Mouse (Mus musculus): Measurements from ENCODE around the gene Daam1. TPM values are rescaled to one million over a fixed set of nuclear protein-coding genes. Genes with fewer than 3 reads are reported as not detected.

Gene Daam1
- polyA plus RNA-seq, 1 experiment: 10.1 TPM

GRCm38 (mm10) chr12:72020285-72020684 is 189.4 kb downstream of the Daam1 start:
- H3ac ChIP-seq (ENCODE audit: control insufficient read depth, insufficient read length): no peak overlapping the region
- no peaks in the 10 kb centered on the region for H3K27me3 ChIP-seq (ENCODE audit: control insufficient read depth, insufficient read depth, insufficient read length)
- H3K4me2 ChIP-seq (ENCODE audit: low read depth): no peak overlapping the region
- no peak overlapping the region for H3K4me3 ChIP-seq
- H3K36me3 ChIP-seq (ENCODE audit: control insufficient read depth, insufficient read depth): no peaks in the 10 kb centered on the region
- no peaks in the 10 kb centered on the region for H3K79me2 ChIP-seq (ENCODE audit: control insufficient read depth, insufficient read depth)
- TF ChIP-seq CEBPB (IDR thresholded peaks at IDR 0.05; ENCODE audit: insufficient read depth, poor library complexity, severe bottlenecking) (no peak), MAX (IDR thresholded peaks at IDR 0.05; ENCODE audit: low read depth) (no peak), MYOD1 (IDR thresholded peaks at IDR 0.05; ENCODE audit: control insufficient read depth in 1 of 3, insufficient read length in 2 of 3, low read depth in 2 of 3) (no peak)

- Histone ChIP-seq H3K4me2 (ENCODE audit: low read depth) (no peak overlapping the region), H3K79me2 (ENCODE audit: control insufficient read depth, insufficient read depth) (no peaks in the 10 kb centered on the region)
- TF ChIP-seq REST (IDR thresholded peaks at IDR 0.05; ENCODE audit: insufficient read depth, insufficient read length) (no peak), MYOD1 (IDR thresholded peaks at IDR 0.05; ENCODE audit: control insufficient read depth in 1 of 3, insufficient read length in 2 of 3, low read depth in 2 of 3) (no peak), TCF3 (IDR thresholded peaks at IDR 0.05; ENCODE audit: insufficient read length, low read depth) (no peak), CEBPB (IDR thresholded peaks at IDR 0.05; ENCODE audit: insufficient read depth, poor library complexity, severe bottlenecking) (no peak), MYOG (IDR thresholded peaks at IDR 0.05; ENCODE audit: control insufficient read depth in 1 of 3, insufficient read depth in 1 of 3, insufficient read length in 2 of 3, low read depth in 2 of 3) (no peak), SRF (IDR thresholded peaks at IDR 0.05; ENCODE audit: control insufficient read depth, insufficient read length, low read depth) (no peak), E2F4 (IDR thresholded peaks at IDR 0.05; ENCODE audit: insufficient read depth) (no peak), TCF12 (IDR thresholded peaks at IDR 0.05; ENCODE audit: insufficient read depth, poor library complexity, severe bottlenecking) (no peak), MAX (IDR thresholded peaks at IDR 0.05; ENCODE audit: low read depth) (no peak)
Observed at GRCm38 (mm10) chr12:72021543-72021942, 190.7 kb downstream of the Daam1 start.

GRCm38 (mm10) chr12:72022790-72023189 is 191.9 kb downstream of the Daam1 start:
- no peaks in the 10 kb centered on the region for H3K36me3 ChIP-seq (ENCODE audit: control insufficient read depth, insufficient read depth)
- no peaks in the 10 kb centered on the region for H3K27me3 ChIP-seq (ENCODE audit: control insufficient read depth, insufficient read depth, insufficient read length)
- H3K79me2 ChIP-seq (ENCODE audit: control insufficient read depth, insufficient read depth): no peaks in the 10 kb centered on the region
- TF ChIP-seq TCF3 (IDR thresholded peaks at IDR 0.05; ENCODE audit: insufficient read length, low read depth): no peak
- no peak overlapping the region for H3K4me3 ChIP-seq
- no peak overlapping the region for H3K4me2 ChIP-seq (ENCODE audit: low read depth)
- no peak overlapping the region for H3ac ChIP-seq (ENCODE audit: control insufficient read depth, insufficient read length)

More at GRCm38 (mm10) chr12:72021543-72021942, 190.7 kb downstream of the Daam1 start:
- no peak overlapping the region for H3K4me3 ChIP-seq
- H3ac ChIP-seq (ENCODE audit: control insufficient read depth, insufficient read length): no peak overlapping the region
- H3K27me3 ChIP-seq (ENCODE audit: control insufficient read depth, insufficient read depth, insufficient read length): no peaks in the 10 kb centered on the region
- H3K36me3 ChIP-seq (ENCODE audit: control insufficient read depth, insufficient read depth): no peaks in the 10 kb centered on the region

- Histone ChIP-seq H3K4me3 (no peak overlapping the region), H3ac (ENCODE audit: control insufficient read depth, insufficient read length) (no peak overlapping the region), H3K27me3 (ENCODE audit: control insufficient read depth, insufficient read depth, insufficient read length) (no peaks in the 10 kb centered on the region), H3K4me2 (ENCODE audit: low read depth) (no peak overlapping the region), H3K36me3 (ENCODE audit: control insufficient read depth, insufficient read depth) (no peaks in the 10 kb centered on the region), H3K79me2 (ENCODE audit: control insufficient read depth, insufficient read depth) (no peaks in the 10 kb centered on the region)
- TF ChIP-seq USF1 (IDR thresholded peaks at IDR 0.05; ENCODE audit: low read depth) (no peak), MAX (IDR thresholded peaks at IDR 0.05; ENCODE audit: low read depth) (no peak), REST (IDR thresholded peaks at IDR 0.05; ENCODE audit: insufficient read depth, insufficient read length) (no peak), SRF (IDR thresholded peaks at IDR 0.05; ENCODE audit: control insufficient read depth, insufficient read length, low read depth) (no peak), TCF12 (IDR thresholded peaks at IDR 0.05; ENCODE audit: insufficient read depth, poor library complexity, severe bottlenecking) (no peak)
Observed at GRCm38 (mm10) chr12:72023572-72023971, 192.7 kb downstream of the Daam1 start.

- Histone ChIP-seq H3K27me3 (ENCODE audit: control insufficient read depth, insufficient read depth, insufficient read length) (no peaks in the 10 kb centered on the region), H3ac (ENCODE audit: control insufficient read depth, insufficient read length) (no peak overlapping the region), H3K4me2 (ENCODE audit: low read depth) (no peak overlapping the region), H3K36me3 (ENCODE audit: control insufficient read depth, insufficient read depth) (no peaks in the 10 kb centered on the region), H3K79me2 (ENCODE audit: control insufficient read depth, insufficient read depth) (no peaks in the 10 kb centered on the region), H3K4me3 (no peak overlapping the region)
- no peak for TF ChIP-seq POLR2A (IDR thresholded peaks at IDR 0.05; ENCODE audit: insufficient read length, low read depth)
- no peak for TF ChIP-seq REST (IDR thresholded peaks at IDR 0.05; ENCODE audit: insufficient read depth, insufficient read length)
- no peak for TF ChIP-seq CEBPB (IDR thresholded peaks at IDR 0.05; ENCODE audit: insufficient read depth, poor library complexity, severe bottlenecking)
Observed at GRCm38 (mm10) chr12:72025275-72025795, 194.5 kb downstream of the Daam1 start.

GRCm38 (mm10) chr12:72031171-72031570 is 200.3 kb downstream of the Daam1 start:
- H3K4me3 ChIP-seq: no peak overlapping the region
- no peaks in the 10 kb centered on the region for H3K79me2 ChIP-seq (ENCODE audit: control insufficient read depth, insufficient read depth)
- H3K27me3 ChIP-seq (ENCODE audit: control insufficient read depth, insufficient read depth, insufficient read length): no peaks in the 10 kb centered on the region
- H3K36me3 ChIP-seq (ENCODE audit: control insufficient read depth, insufficient read depth): no peaks in the 10 kb centered on the region
- TF ChIP-seq MAX (IDR thresholded peaks at IDR 0.05; ENCODE audit: low read depth) (no peak), SRF (IDR thresholded peaks at IDR 0.05; ENCODE audit: control insufficient read depth, insufficient read length, low read depth) (no peak), MYOG (IDR thresholded peaks at IDR 0.05; ENCODE audit: control insufficient read depth in 1 of 3, insufficient read depth in 1 of 3, insufficient read length in 2 of 3, low read depth in 2 of 3) (no peak), CEBPB (IDR thresholded peaks at IDR 0.05; ENCODE audit: insufficient read depth, poor library complexity, severe bottlenecking) (no peak), USF1 (IDR thresholded peaks at IDR 0.05; ENCODE audit: low read depth) (no peak), TCF3 (IDR thresholded peaks at IDR 0.05; ENCODE audit: insufficient read length, low read depth) (no peak), POLR2A (IDR thresholded peaks at IDR 0.05; ENCODE audit: insufficient read length, low read depth) (no peak), MYOD1 (IDR thresholded peaks at IDR 0.05; ENCODE audit: control insufficient read depth in 1 of 3, insufficient read length in 2 of 3, low read depth in 2 of 3) (no peak), TCF12 (IDR thresholded peaks at IDR 0.05; ENCODE audit: insufficient read depth, poor library complexity, severe bottlenecking) (no peak)
- no peak overlapping the region for H3K4me2 ChIP-seq (ENCODE audit: low read depth)
- no peak overlapping the region for H3ac ChIP-seq (ENCODE audit: control insufficient read depth, insufficient read length)
